ENCODE assay signal across 34 mouse cellular contexts in genomic region chr15:99594951-99595350, GRCm38 (mm10). TPM values are rescaled to one million over a fixed set of nuclear protein-coding genes. Genes with fewer than 3 reads are reported as not detected.
DNase-seq lines count a peak whose midpoint lies in the region; ATAC-seq and TF ChIP-seq lines count a peak whose summit lies in the region.
"Had no signal": no experiment of that assay in that cellular context is flagged by ENCODE, and none has a peak within 500 bp of the region (broad histone marks: within the 10 kb centered on the region; RNA-seq: fewer than 3 reads in every experiment).

No protein-coding gene starts in this region.

- peak; percentile 53 for DNase-seq in cerebellum, adult 9-11 months
- no peak for DNase-seq in cerebellum, postnatal 4 days (ENCODE audit: low spot score in 2 of 2)
- peak; percentile 81 for DNase-seq in lung, postnatal 36 days
- no peak for DNase-seq in neural tube, embryonic 10.5 days (ENCODE audit: extremely low spot score, low spot score)
- DNase-seq: adrenal gland, postnatal 14 days; cerebellum, adult 11 months; gastrocnemius, postnatal 25 days; heart, adult 11 months; heart, postnatal 36 days; kidney, adult 9 months; kidney, postnatal 14 days; layer of hippocampus, adult 9-11 months; liver, embryonic 13.5 days; midbrain, embryonic 14.5 days; retina, postnatal 1 day; thymus, postnatal 14 days had no signal

- no peak overlapping the region for H3K9ac ChIP-seq in lung, embryonic 16.5 days (ENCODE audit: low read length)
- no peak overlapping the region for H3K9ac ChIP-seq in kidney, embryonic 15.5 days
- H3K9ac ChIP-seq: forebrain, embryonic 13.5 days; heart, embryonic 15.5 days; hindbrain, embryonic 14.5 days; limb, embryonic 15.5 days; liver, embryonic 13.5 days; lung, embryonic 15.5 days; neural tube, embryonic 15.5 days had no signal

- no peaks in the 10 kb centered on the region for H3K9me3 ChIP-seq in E14TG2a.4 (ENCODE audit: low read length)
- H3K9me3 ChIP-seq in lung, embryonic 16.5 days (ENCODE audit: control insufficient read depth, low read length), result no peaks in the 10 kb centered on the region
- no peaks in the 10 kb centered on the region for H3K9me3 ChIP-seq in kidney, embryonic 15.5 days (replicated peaks)
- H3K9me3 ChIP-seq: forebrain, embryonic 13.5 days; G1E; heart, embryonic 10.5 days; heart, embryonic 15.5 days; limb, embryonic 10.5 days; limb, embryonic 15.5 days; liver, embryonic 13.5 days; lung, embryonic 15.5 days; neural tube, embryonic 15.5 days had no signal

- H3K4me1 ChIP-seq in E14TG2a.4 (replicated peaks; ENCODE audit: low read depth, low read length), result peaks cover 42% of the 10 kb centered on the region
- H3K4me1 ChIP-seq in lung, embryonic 16.5 days (replicated peaks; ENCODE audit: control insufficient read depth, insufficient read depth, low read length), result peaks cover 13% of the 10 kb centered on the region
- H3K4me1 ChIP-seq in kidney, embryonic 15.5 days, result peaks cover 22% of the 10 kb centered on the region

- no peaks in the 10 kb centered on the region for H3K36me3 ChIP-seq in E14TG2a.4 (ENCODE audit: insufficient read depth, low read length)
- no peaks in the 10 kb centered on the region for H3K36me3 ChIP-seq in lung, embryonic 16.5 days (ENCODE audit: control insufficient read depth, insufficient read depth, low read length)
- no peaks in the 10 kb centered on the region for H3K36me3 ChIP-seq in kidney, embryonic 15.5 days
- H3K36me3 ChIP-seq: G1E; heart, embryonic 10.5 days; heart, embryonic 15.5 days; limb, embryonic 10.5 days; limb, embryonic 15.5 days; liver, embryonic 13.5 days; lung, embryonic 15.5 days; neural tube, embryonic 15.5 days had no signal

- 56% methylated on average over 10 of the region's 10 CpGs for WGBS in lung, embryonic 16.5 days
- 80% methylated on average over 10 of the region's 10 CpGs for WGBS in kidney, embryonic 15.5 days

- no peak overlapping the region for H3K4me2 ChIP-seq in lung, embryonic 16.5 days (ENCODE audit: low read depth, low read length)
- H3K4me2 ChIP-seq in kidney, embryonic 15.5 days, result no peak overlapping the region
- H3K4me2 ChIP-seq: forebrain, embryonic 13.5 days; heart, embryonic 15.5 days; hindbrain, embryonic 14.5 days; limb, embryonic 15.5 days; liver, embryonic 13.5 days; lung, embryonic 15.5 days; neural tube, embryonic 15.5 days had no signal

- H3K4me3 ChIP-seq in E14TG2a.4 (replicated peaks; ENCODE audit: low read length), result peak overlapping the region; percentile 37; the same call in 1 of the 2 replicates
- H3K4me3 ChIP-seq in lung, embryonic 16.5 days (ENCODE audit: low read length), result no peak overlapping the region
- H3K4me3 ChIP-seq in kidney, embryonic 15.5 days (replicated peaks), result no peak overlapping the region
- H3K4me3 ChIP-seq: forebrain, embryonic 13.5 days; heart, embryonic 10.5 days; heart, embryonic 15.5 days; limb, embryonic 10.5 days; limb, embryonic 15.5 days; liver, embryonic 13.5 days; lung, embryonic 15.5 days; megakaryocyte, embryonic 14.5 days; neural tube, embryonic 15.5 days had no signal

- H3K27me3 ChIP-seq in E14TG2a.4 (ENCODE audit: insufficient read depth, low read length), result peaks cover 78% of the 10 kb centered on the region
- H3K27me3 ChIP-seq in lung, embryonic 16.5 days (ENCODE audit: control insufficient read depth, insufficient read depth, low read depth, low read length), result peaks cover 62% of the 10 kb centered on the region
- H3K27me3 ChIP-seq in kidney, embryonic 15.5 days, result peaks cover 81% of the 10 kb centered on the region
- H3K27me3 ChIP-seq: Patski had no signal

- H3K27ac ChIP-seq in lung, embryonic 16.5 days (ENCODE audit: low read length), result no peak overlapping the region
- H3K27ac ChIP-seq in kidney, embryonic 15.5 days, result no peak overlapping the region
- H3K27ac ChIP-seq: forebrain, embryonic 13.5 days; heart, embryonic 10.5 days; heart, embryonic 15.5 days; hindbrain, embryonic 14.5 days; limb, embryonic 10.5 days; limb, embryonic 15.5 days; liver, embryonic 13.5 days; lung, embryonic 15.5 days; neural tube, embryonic 15.5 days had no signal

- no peak for TF ChIP-seq CTCF in E14TG2a.4 (conservative IDR thresholded peaks at IDR 0.05; ENCODE audit: low read length)

- peak; percentile 36; the same call in 1 of the 2 replicates for ATAC-seq in lung, embryonic 16.5 days (ENCODE audit: low read depth)
- ATAC-seq in kidney, embryonic 15.5 days (replicated peaks; ENCODE audit: low FRiP score), result no peak
- ATAC-seq in CD4-positive, CD25-positive, alpha-beta regulatory T cell, adult 4 months, result no peak
- ATAC-seq: intestine, postnatal 0 days; Patski had no signal

RNA-seq across cellular contexts. Expression of gene Aqp5, which starts 4.4 kb away (rescaled TPM):
- polyA plus RNA-seq in lung, embryonic 16.5 days (2015; fragmentation: Nextera tagmentation; extraction: Ambion mirVana), result 1.8 and 3.2 TPM in 2 replicates
- 1.5 and 2.6 TPM in 2 replicates for polyA plus RNA-seq in kidney, embryonic 15.5 days (2015; fragmentation: Nextera tagmentation; extraction: Ambion mirVana)
- polyA plus RNA-seq in CD4-positive, CD25-positive, alpha-beta regulatory T cell, adult 4 months (2017; shearing (Covaris generic)), result not detected
- polyA plus RNA-seq: embryonic facial prominence, embryonic 11.5 days; G1E; intestine, postnatal 0 days; limb, embryonic 10.5 days had no signal

RNA-seq across cellular contexts. Expression of gene Aqp6, which starts 6.2 kb away (rescaled TPM):
- not detected in 2 replicates for polyA plus RNA-seq in lung, embryonic 16.5 days (2015; fragmentation: Nextera tagmentation; extraction: Ambion mirVana)
- polyA plus RNA-seq in kidney, embryonic 15.5 days (2015; fragmentation: Nextera tagmentation; extraction: Ambion mirVana), result 0.08 TPM in 1 of 2 replicates, not detected in the other
- not detected for polyA plus RNA-seq in CD4-positive, CD25-positive, alpha-beta regulatory T cell, adult 4 months (2017; shearing (Covaris generic))
- polyA plus RNA-seq: embryonic facial prominence, embryonic 11.5 days; forebrain, embryonic 13.5 days; G1E; heart, embryonic 10.5 days; heart, embryonic 15.5 days; intestine, postnatal 0 days; limb, embryonic 10.5 days; limb, embryonic 15.5 days; liver, embryonic 13.5 days; lung, embryonic 15.5 days; Patski had no signal

RNA-seq across cellular contexts. Expression of gene Aqp2, which starts 16.1 kb away (rescaled TPM):
- not detected in 2 replicates for polyA plus RNA-seq in lung, embryonic 16.5 days (2015; fragmentation: Nextera tagmentation; extraction: Ambion mirVana)
- 42.5 and 66.2 TPM in 2 replicates for polyA plus RNA-seq in kidney, embryonic 15.5 days (2015; fragmentation: Nextera tagmentation; extraction: Ambion mirVana)
- not detected for polyA plus RNA-seq in CD4-positive, CD25-positive, alpha-beta regulatory T cell, adult 4 months (2017; shearing (Covaris generic))
- polyA plus RNA-seq: embryonic facial prominence, embryonic 11.5 days; forebrain, embryonic 13.5 days; G1E; heart, embryonic 15.5 days; hindbrain, embryonic 14.5 days; intestine, postnatal 0 days; limb, embryonic 10.5 days; limb, embryonic 15.5 days; liver, embryonic 13.5 days; midbrain, embryonic 14.5 days; neural tube, embryonic 15.5 days; Patski; urinary bladder, adult 2 months had no signal

RNA-seq across cellular contexts. Expression of gene Racgap1, which starts 56.5 kb away (rescaled TPM):
- 165 and 178 TPM in 2 replicates for polyA plus RNA-seq in lung, embryonic 16.5 days (2015; fragmentation: Nextera tagmentation; extraction: Ambion mirVana)
- polyA plus RNA-seq in kidney, embryonic 15.5 days (2015; fragmentation: Nextera tagmentation; extraction: Ambion mirVana), result 141 and 147 TPM in 2 replicates
- polyA plus RNA-seq in CD4-positive, CD25-positive, alpha-beta regulatory T cell, adult 4 months (2017; shearing (Covaris generic)), result 10 to 100 TPM; 17.6 to 18.2 TPM

Comparison
In these comparisons a context has a peak if more than half of its experiments do, and no peak if none do; other contexts are left out.
1. DNase-seq: peak in cerebellum, adult 9-11 months (single experiment) and lung, postnatal 36 days (single experiment); none in cerebellum, postnatal 4 days (0 of 2) and neural tube, embryonic 10.5 days (single experiment).
2. RNA of gene Aqp2, which starts 16.1 kb away (polyA plus RNA-seq): 42.5 to 66.2 TPM in kidney, embryonic 15.5 days; not detected in lung, embryonic 16.5 days and not detected in CD4-positive, CD25-positive, alpha-beta regulatory T cell, adult 4 months; every median in the first group is over 10 times any median in the second.